Mouse (Mus musculus) stomach, postnatal 0 days (tissue): ENCODE measurements around the gene Ccdc82.

Experiments
- CTCF ChIP-seq: IDR thresholded peaks from 2 replicates; pipeline ENCODE4 v1.5.1; 2016; ENCODE audit warnings: antibody characterized with exemption, low read depth, mild to moderate bottlenecking, moderate library complexity
- EP300 ChIP-seq: optimal IDR thresholded peaks from 2 replicates; pipeline ENCODE3; 2016; ENCODE audit warnings: antibody characterized with exemption

- TF ChIP-seq CTCF (no peak), EP300 (no peak)
Measured at GRCm38 (mm10) chr9:13320800-13321364, 74.1 kb downstream of the Ccdc82 start.
